Mouse (Mus musculus): ENCODE measurements around the gene Dnmbp.

Gene Dnmbp

GRCm38 (mm10) chr19:43878111-43879092 lies 61.6 kb downstream of the Dnmbp start:
- no peak for DNase-seq (ENCODE audit: low spot score in 2 of 2)

GRCm38 (mm10) chr19:43877364-43877763 lies 62.6 kb downstream of the Dnmbp start:
- no peak for DNase-seq (ENCODE audit: low spot score in 2 of 2)

GRCm38 (mm10) chr19:43875996-43876395 lies 64.0 kb downstream of the Dnmbp start:
- DNase-seq (ENCODE audit: low spot score in 2 of 2) = no peak

GRCm38 (mm10) chr19:43874351-43874750 lies 65.6 kb downstream of the Dnmbp start:
- DNase-seq (ENCODE audit: low spot score in 2 of 2) = no peak

- no peak for DNase-seq (ENCODE audit: low spot score in 2 of 2)
Observed at GRCm38 (mm10) chr19:43870418-43870817, 69.6 kb downstream of the Dnmbp start.

GRCm38 (mm10) chr19:43857347-43857746 lies 82.6 kb downstream of the Dnmbp start:
- DNase-seq (ENCODE audit: low spot score in 2 of 2) = no peak

- DNase-seq (ENCODE audit: low spot score in 2 of 2) = no peak
Observed at GRCm38 (mm10) chr19:43852837-43853545, 87.0 kb downstream of the Dnmbp start.

- no peak for DNase-seq (ENCODE audit: low spot score in 2 of 2)
Observed at GRCm38 (mm10) chr19:43851996-43852630, 87.9 kb downstream of the Dnmbp start.

GRCm38 (mm10) chr19:43850026-43850425 lies 90.0 kb downstream of the Dnmbp start:
- DNase-seq (ENCODE audit: low spot score in 2 of 2) = no peak

- no peak for DNase-seq (ENCODE audit: low spot score in 2 of 2)
Observed at GRCm38 (mm10) chr19:43847966-43848365, 92.0 kb downstream of the Dnmbp start.

- no peak for DNase-seq (ENCODE audit: low spot score in 2 of 2)
Observed at GRCm38 (mm10) chr19:43847056-43847455, 92.9 kb downstream of the Dnmbp start.

GRCm38 (mm10) chr19:43845331-43845908 lies 94.6 kb downstream of the Dnmbp start:
- no peak for DNase-seq (ENCODE audit: low spot score in 2 of 2)

- no peak for DNase-seq (ENCODE audit: low spot score in 2 of 2)
Observed at GRCm38 (mm10) chr19:43843184-43843583, 96.8 kb downstream of the Dnmbp start.

GRCm38 (mm10) chr19:43832425-43833069 lies 107.4 kb downstream of the Dnmbp start:
- DNase-seq (ENCODE audit: low spot score in 2 of 2) = peak; percentile 48 to 79

GRCm38 (mm10) chr19:43826855-43827254 lies 113.1 kb downstream of the Dnmbp start:
- no peak for DNase-seq (ENCODE audit: low spot score in 2 of 2)

- DNase-seq (ENCODE audit: low spot score in 2 of 2) = peak in 1 of 2 experiments; percentile 8
Observed at GRCm38 (mm10) chr19:43815661-43816414, 124.2 kb downstream of the Dnmbp start.

- DNase-seq (ENCODE audit: low spot score in 2 of 2) = no peak
Observed at GRCm38 (mm10) chr19:43813315-43813714, 126.7 kb downstream of the Dnmbp start.

- no peak for DNase-seq (ENCODE audit: low spot score in 2 of 2)
Observed at GRCm38 (mm10) chr19:43811419-43811818, 128.6 kb downstream of the Dnmbp start.

- no peak for DNase-seq (ENCODE audit: low spot score in 2 of 2)
Observed at GRCm38 (mm10) chr19:43809331-43809730, 130.7 kb downstream of the Dnmbp start.

- no peak for DNase-seq (ENCODE audit: low spot score in 2 of 2)
Observed at GRCm38 (mm10) chr19:43803866-43804265, 136.1 kb downstream of the Dnmbp start.

Data from frontal cortex, postnatal 10 days (tissue).